Mouse (Mus musculus): ENCODE data around the gene Kdm8.
A peak's percentile ranks its signal among the peaks of the same experiment; 100 is the strongest.
"Not testable (repeated sequence)": the region's sequence is repeated elsewhere in the genome, so short reads cannot be mapped to it uniquely, and the experiment has no call there.

The Kdm8 gene

GRCm38 (mm10) chr7:125444464-125445401 lies at the start of gene Kdm8:
TSS of gene Kdm8 (plus strand) at chr7:125444676.
- peak; percentile 94 for DNase-seq

- DNase-seq: no peak
These were observed 46.4 kb upstream of the Kdm8 start for GRCm38 (mm10) chr7:125398116-125398515.

- DNase-seq: no peak
These were observed 45.8 kb upstream of the Kdm8 start for GRCm38 (mm10) chr7:125398687-125399086.

- DNase-seq: no peak
These were observed 37.3 kb upstream of the Kdm8 start for GRCm38 (mm10) chr7:125407136-125407535.

- no peak for DNase-seq
These were observed 29.4 kb upstream of the Kdm8 start for GRCm38 (mm10) chr7:125415087-125415486.

- no peak for DNase-seq
These were observed 28.7 kb upstream of the Kdm8 start for GRCm38 (mm10) chr7:125415776-125416175.

GRCm38 (mm10) chr7:125416762-125417161 lies 27.7 kb upstream of the Kdm8 start:
- no peak for DNase-seq

GRCm38 (mm10) chr7:125418413-125418812 lies 26.1 kb upstream of the Kdm8 start:
- DNase-seq: peak in 1 of 2 experiments; percentile 33

- peak; percentile 76 to 82 for DNase-seq
These were observed 24.3 kb upstream of the Kdm8 start for GRCm38 (mm10) chr7:125420190-125420589.

- DNase-seq: no peak
These were observed 22.6 kb upstream of the Kdm8 start for GRCm38 (mm10) chr7:125421911-125422310.

GRCm38 (mm10) chr7:125423056-125423455 lies 21.4 kb upstream of the Kdm8 start:
- DNase-seq: no peak

GRCm38 (mm10) chr7:125427492-125428090 lies 16.9 kb upstream of the Kdm8 start:
- DNase-seq: no peak

- DNase-seq: no peak
These were observed 16.1 kb upstream of the Kdm8 start for GRCm38 (mm10) chr7:125428381-125428780.

GRCm38 (mm10) chr7:125428816-125429500 lies 15.5 kb upstream of the Kdm8 start:
- DNase-seq: not testable (repeated sequence)

- DNase-seq: no peak
These were observed 14.2 kb upstream of the Kdm8 start for GRCm38 (mm10) chr7:125430170-125430842.

- DNase-seq: no peak
These were observed 10.6 kb upstream of the Kdm8 start for GRCm38 (mm10) chr7:125433874-125434273.

- no peak for DNase-seq
These were observed 9.7 kb upstream of the Kdm8 start for GRCm38 (mm10) chr7:125434666-125435290.

GRCm38 (mm10) chr7:125442323-125442722 lies 2.2 kb upstream of the Kdm8 start:
- no peak for DNase-seq

- DNase-seq: peak in 1 of 2 experiments; percentile 12
These were observed 406 bp upstream of the Kdm8 start for GRCm38 (mm10) chr7:125444076-125444463.

GRCm38 (mm10) chr7:125450678-125451077 lies 6.2 kb downstream of the Kdm8 start:
- no peak for DNase-seq

GRCm38 (mm10) chr7:125451078-125451477 lies 6.6 kb downstream of the Kdm8 start:
- DNase-seq: no peak

- DNase-seq: peak in 1 of 2 experiments; percentile 0
These were observed 9.2 kb downstream of the Kdm8 start for GRCm38 (mm10) chr7:125453671-125454070.
